Mouse (Mus musculus) bone marrow, adult 2 months (tissue): ENCODE measurements around the gene Glod4.

ENCODE experiments used
- CTCF ChIP-seq: fragments of 200-500 bp; IDR thresholded peaks from 2 replicates; pipeline ENCODE4 v1.5.1; 2011; ENCODE audit warnings: low read length, control low read depth; ENCODE audit not compliant: control insufficient read depth, insufficient read depth
- POLR2A ChIP-seq: fragments of 200-500 bp; IDR thresholded peaks from 2 replicates; pipeline ENCODE4 v1.6.1; 2011; ENCODE audit warnings: low read depth, mild to moderate bottlenecking, control low read depth, low read length, borderline replicate concordance; ENCODE audit not compliant: control insufficient read depth

- TF ChIP-seq CTCF: no peak
- no peak for TF ChIP-seq POLR2A
These were observed 83.3 kb downstream of the Glod4 start for GRCm38 (mm10) chr11:76160251-76160650.
